Mouse (Mus musculus): ENCODE data around the gene Kank1.

DNA sequence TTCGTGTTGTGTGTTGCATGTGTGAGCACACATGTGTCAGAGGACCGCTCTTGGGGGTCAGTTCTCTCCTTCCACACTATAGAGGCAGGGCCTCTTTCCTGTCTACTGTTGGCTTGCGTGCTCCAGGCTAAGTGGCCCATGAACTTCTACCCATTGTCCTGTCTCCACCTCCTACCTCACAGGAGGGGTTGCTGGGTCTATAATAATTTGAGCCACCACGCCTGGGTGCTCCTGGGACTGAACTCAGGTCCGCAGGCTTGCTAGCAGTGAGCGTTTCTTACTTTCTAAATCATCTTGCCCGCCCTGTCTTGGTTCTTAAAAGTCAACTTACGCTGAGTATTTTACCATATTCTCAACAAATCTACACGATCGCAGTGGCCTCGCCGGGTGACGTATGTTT lies 140.1 kb downstream of the Kank1 start:
- no peak for TF ChIP-seq CTCF (IDR thresholded peaks at IDR 0.05; ENCODE audit: low read depth, low read length)
- TF ChIP-seq POLR2A (IDR thresholded peaks at IDR 0.05; ENCODE audit: borderline replicate concordance, low read depth, low read length): no peak

Measured in bone marrow macrophage, adult 2 months (primary cell).